Mouse (Mus musculus) mammary gland, adult 2 months (tissue): Measurements from ENCODE around the gene Abraxas2. TPM values are rescaled to one million over a fixed set of nuclear protein-coding genes. Genes with fewer than 3 reads are reported as not detected.

ENCODE experiments used
- polyA plus RNA-seq: library from polyadenylated mRNA; depleted of rRNA; stranded (reverse); fragments of >200 nt; gene quantifications from 2 replicates; pipeline ENCODE4 v1.2.3, GENCODE M21; 2012; ENCODE audit warnings: low replicate concordance; rRNA removed

The Abraxas2 gene
- 7.6 and 16.5 TPM in 2 replicates for polyA plus RNA-seq

DNA sequence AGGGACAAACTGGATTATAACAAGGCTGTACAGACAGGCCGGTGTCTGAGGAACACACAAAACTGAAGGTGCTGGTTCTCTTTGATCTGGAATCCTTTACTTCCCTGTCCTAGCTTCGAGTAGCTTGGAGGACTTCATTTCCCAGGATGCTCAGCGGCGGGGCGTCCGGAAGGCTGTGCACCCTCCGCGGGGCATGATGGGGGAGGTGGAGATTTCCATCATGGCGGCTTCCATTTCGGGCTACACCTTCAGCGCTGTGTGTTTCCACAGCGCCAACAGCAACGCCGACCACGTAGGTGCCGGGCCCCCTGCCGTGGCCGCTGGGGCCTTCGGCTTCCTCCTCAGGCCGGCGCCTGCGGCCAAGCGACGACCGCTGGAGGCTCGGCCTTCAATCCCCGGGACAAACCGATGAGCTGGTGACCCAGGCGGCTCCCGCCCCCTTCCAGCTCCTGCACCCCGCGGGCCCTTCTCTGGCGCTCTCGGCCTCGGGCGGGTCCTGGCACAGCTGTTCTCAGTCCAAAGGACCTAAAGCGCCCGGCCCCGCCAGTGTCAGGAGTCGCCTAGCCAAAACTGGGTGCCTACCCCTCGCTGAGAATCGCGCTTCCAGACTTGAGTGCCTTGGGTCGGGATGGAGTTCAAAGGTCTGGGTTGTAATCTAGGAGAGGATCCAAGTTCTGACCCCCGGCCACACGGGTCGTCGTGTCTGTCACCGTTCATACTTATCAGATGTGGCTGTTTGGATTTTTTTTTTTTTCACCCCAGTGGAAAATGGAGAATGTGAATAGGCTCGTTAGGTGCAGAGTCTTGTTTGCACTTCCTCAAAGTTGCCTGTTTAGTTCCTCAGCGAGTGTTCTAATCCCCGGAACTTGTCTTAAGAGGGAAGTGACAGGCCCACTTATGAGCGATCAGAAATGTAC, at the start of gene Abraxas2:
TSS of gene Abraxas2 (plus strand) at position 184 of the 917 bp plus-strand sequence.

DNA sequence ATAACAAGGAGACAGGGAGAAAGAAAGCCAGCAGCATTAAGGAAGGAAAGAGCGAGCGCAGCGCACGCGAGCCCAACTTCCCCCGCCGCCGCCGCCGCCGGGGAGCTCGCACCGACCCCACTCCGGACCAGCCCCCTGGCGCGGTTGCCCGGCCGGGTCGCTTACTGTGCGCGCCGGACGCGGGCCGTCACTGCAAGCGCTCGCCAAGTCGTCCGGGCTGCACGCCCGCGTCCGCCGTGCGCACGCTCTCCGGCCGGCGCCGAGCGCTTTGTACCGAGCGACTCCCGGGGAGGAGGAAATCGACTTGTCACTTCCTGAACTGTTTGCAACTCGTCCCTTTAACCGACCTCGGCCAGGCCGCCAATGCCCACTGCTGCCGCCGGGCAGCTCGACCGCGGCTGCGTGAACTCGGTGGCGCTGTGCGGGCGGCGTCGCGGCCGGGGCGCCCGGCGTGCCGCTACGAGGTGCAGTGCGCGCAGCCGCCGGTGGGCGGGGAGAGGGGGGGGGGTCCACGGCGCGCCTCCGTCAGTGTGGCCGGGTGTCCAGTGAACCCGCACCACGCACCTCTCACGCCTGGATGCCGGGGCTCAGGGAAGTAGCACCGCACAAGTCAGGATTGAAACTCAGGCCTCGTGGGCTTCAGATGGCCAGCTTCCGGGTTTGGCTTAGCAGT, 45.5 kb upstream of the Abraxas2 start, which contains the start of gene Fam53b:
TSS of gene Fam53b (minus strand) at position 471 of the 673 bp plus-strand sequence.

GRCm38 (mm10) chr7:132852173-132852844, 6.7 kb upstream of the Abraxas2 start, which contains the start of gene Eef1akmt2:
TSS of gene Eef1akmt2 (minus strand) at chr7:132852673.

DNA sequence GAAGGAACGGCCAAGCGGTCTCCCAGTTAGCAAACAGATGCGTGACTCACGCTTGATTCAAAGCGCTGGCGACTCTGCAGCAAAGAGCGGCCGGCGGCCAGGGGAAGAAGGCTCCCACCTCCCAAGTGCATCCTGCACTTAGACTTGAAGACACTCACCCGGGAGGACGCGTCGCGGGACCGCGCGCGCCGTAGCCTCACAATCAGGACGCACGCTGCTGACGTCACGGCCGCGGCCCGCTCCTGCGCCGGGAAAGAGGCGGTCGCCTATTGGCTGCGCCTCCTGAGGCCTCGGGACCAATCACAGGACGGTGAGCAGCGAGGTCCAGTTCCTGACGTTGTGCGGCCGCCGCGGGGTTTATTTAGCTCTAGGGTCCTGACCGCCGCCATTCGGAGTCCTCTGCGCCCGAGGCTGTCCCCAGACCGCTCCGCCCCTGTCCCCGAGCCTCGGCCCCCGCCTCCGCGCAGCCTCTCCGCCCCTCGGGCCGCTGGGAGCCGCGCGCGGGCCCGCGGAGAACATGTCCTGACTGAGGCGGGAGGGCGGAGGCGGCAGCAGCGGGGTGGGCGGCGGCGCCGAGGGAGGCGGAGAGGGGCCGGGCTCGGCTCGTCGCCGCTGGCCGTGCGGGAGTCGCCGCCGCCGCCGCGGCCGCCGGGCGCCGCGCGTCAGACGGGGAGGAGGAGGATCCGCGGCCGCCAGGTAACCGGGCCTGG, 72.0 kb downstream of the Abraxas2 start, which contains the start of gene Zranb1:
TSS of gene Zranb1 (plus strand) at position 293 of the 710 bp plus-strand sequence.

Other genes with a start within 250 kb of the Abraxas2 start
- 15.2 and 24.8 TPM in 2 replicates for gene Lhpp, start 248.6 kb upstream of the Abraxas2 start, polyA plus RNA-seq
- 56.1 and 82.8 TPM in 2 replicates for gene Fam53b, start 45.3 kb upstream of the Abraxas2 start, polyA plus RNA-seq
- 3.7 and 4.6 TPM in 2 replicates for gene Eef1akmt2, start 6.6 kb upstream of the Abraxas2 start, polyA plus RNA-seq
- 4.7 and 13.2 TPM in 2 replicates for gene Zranb1, start 71.9 kb downstream of the Abraxas2 start, polyA plus RNA-seq